Mouse (Mus musculus): ENCODE data around the gene Timp2.

GRCm38 (mm10) chr11:118372641-118373040 is 17.1 kb upstream of the Timp2 start:
- no peak for TF ChIP-seq POLR2A (IDR thresholded peaks at IDR 0.05; ENCODE audit: low read depth, low read length)
- no peak for TF ChIP-seq CTCF (conservative IDR thresholded peaks at IDR 0.05; ENCODE audit: insufficient read depth, insufficient read length, low read depth, low read length)
